Mouse (Mus musculus) CD4-positive naive resting alpha-beta T cell, adult 76 days (primary cell): ENCODE data around the gene Gm45208. TPM values are rescaled to one million over a fixed set of nuclear protein-coding genes. Genes with fewer than 3 reads are reported as not detected.

ENCODE experiments used
- total RNA-seq: library from RNA; stranded (reverse); gene quantifications from one replicate; pipeline ENCODE4 v1.2.4, GENCODE M21; 2023

Gene Gm45208
- not detected for total RNA-seq

GRCm38 (mm10) chrX:7721514-7722281 is at the start of gene Gm45208:
TSS of gene Gm45208 (plus strand) at chrX:7722245.

DNA sequence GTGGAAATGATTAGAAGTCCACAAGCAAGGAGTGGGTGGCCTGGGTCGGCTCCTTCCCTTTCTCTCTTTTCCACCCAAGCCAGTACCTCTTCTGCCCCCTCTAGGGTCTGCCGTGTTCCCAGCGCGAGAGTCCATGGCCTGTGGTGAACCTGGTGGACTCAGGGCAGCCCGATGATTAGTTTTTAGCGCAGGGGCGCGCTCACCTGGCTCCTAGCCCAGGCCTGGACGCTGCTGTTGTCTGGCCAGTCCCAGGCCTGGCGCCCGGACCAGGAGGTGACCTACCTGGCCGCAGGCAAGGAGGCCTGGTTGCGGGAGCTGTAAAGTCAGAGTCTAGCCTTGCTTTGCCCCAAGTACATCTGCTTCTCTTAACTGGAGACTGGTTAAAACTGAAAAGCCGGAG is 41.2 kb upstream of the Gm45208 start, which contains the start of gene Magix:
TSS of gene Magix (minus strand) at position 388 of the 400 bp plus-strand sequence.

GRCm38 (mm10) chrX:7696954-7697381 is 25.1 kb upstream of the Gm45208 start, which contains the start of gene Gpkow:
TSS of gene Gpkow (plus strand) at chrX:7697131.

DNA sequence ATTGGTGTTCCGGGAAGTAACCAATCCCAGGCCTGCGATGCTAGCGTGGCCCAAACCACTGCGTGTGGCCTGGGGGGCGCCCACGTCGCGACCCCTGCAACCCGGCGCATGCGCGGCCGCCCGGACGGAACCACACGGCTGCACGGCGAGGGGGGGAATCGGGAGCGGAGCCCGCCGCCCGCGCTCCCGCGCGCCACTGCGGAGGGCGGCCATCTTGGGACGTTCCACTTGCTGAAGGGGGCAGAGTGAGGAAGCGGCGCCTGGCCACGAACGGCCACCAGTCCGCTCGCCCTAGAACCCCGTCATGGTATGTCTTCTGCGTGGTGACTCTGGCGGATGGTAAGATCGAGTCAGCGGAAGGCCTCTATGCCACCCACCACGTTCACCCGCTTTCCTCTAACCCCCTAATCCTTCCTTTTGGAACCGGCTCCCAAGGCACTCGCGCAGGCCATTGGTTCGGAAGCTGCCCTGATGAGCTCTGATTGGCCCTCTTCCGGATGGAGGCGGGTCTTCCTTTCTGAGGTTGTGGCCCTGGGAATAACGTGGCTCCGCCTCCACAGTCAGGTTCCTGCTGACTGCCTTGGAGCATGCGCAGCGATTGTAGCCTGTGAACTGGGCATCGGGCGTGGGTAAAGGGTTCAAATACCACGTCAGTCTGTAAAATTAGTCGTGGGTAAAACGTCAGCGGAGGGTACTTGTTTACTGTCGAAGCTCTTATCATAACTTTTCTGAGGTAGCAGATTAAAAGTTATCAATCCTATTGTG is 7.7 kb upstream of the Gm45208 start, which contains the start of gene Wdr45:
TSS of gene Wdr45 (plus strand) at position 199 of the 765 bp plus-strand sequence.

GRCm38 (mm10) chrX:7728215-7728921 is 6.3 kb downstream of the Gm45208 start, which contains the start of gene Praf2:
TSS of gene Praf2 (plus strand) at chrX:7728439.

GRCm38 (mm10) chrX:7750432-7751116 is 28.5 kb downstream of the Gm45208 start, which contains the start of gene Ccdc120:
TSS of gene Ccdc120 (minus strand) at chrX:7750905.

DNA sequence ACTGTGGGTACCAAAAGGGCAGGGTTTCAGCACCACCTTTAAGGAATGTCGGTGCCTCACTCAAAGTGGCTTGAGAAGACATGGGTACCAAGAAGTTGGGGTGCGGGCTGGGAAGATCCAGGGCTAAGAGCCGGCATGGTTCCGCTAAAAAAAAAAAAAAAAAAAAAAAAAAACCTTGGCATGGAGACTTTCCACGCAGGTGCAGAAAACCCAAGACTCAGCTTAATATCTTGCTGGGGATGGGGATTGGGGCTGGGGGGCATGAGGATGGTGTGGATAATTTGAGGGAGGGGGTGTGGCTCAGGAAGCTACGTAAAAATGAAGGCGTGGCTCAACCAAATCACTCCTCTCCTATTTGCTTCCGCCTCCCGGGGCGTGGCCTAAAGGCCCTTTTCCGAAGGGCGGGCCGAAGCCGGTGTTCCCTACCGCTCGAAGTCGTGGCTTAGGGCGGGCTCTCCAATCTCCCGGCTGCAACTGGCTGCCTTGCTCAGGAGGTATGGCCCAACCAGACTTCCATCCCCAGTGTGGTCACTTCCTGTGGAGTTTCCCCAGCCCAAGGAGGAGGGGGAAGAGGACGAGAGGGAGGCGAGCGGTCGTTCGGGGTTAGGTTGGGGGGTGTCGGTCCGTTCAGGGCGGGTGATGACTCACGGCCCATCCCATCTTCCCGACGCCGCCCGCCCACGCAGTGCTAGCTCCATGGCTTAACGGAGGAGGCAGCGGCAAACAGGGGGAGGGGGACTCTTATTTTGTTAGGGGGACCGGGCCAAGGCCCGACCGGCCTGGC is 40.3 kb downstream of the Gm45208 start, which contains the start of gene Tfe3:
TSS of gene Tfe3 (plus strand) at position 424 of the 784 bp plus-strand sequence.

Other genes starting within 250 kb of the Gm45208 start
- 8.7 TPM for gene Foxp3, start 148.6 kb upstream of the Gm45208 start, total RNA-seq
- 21.7 TPM for gene Ppp1r3f, start 148.0 kb upstream of the Gm45208 start, total RNA-seq
- 33.1 TPM for gene Ccdc22, start 116.7 kb upstream of the Gm45208 start, total RNA-seq
- gene Cacna1f, start 115.2 kb upstream of the Gm45208 start, total RNA-seq: not detected
- gene Syp, start 83.8 kb upstream of the Gm45208 start, total RNA-seq: 0.79 TPM
- gene Prickle3, start 65.0 kb upstream of the Gm45208 start, total RNA-seq: 29.9 TPM
- 35.7 TPM for gene Plp2, start 50.9 kb upstream of the Gm45208 start, total RNA-seq
- not detected for gene Magix, start 41.0 kb upstream of the Gm45208 start, total RNA-seq
- 47.4 TPM for gene Gpkow, start 25.1 kb upstream of the Gm45208 start, total RNA-seq
- gene Wdr45, start 7.9 kb upstream of the Gm45208 start, total RNA-seq: 131 TPM
- 13.0 TPM for gene Praf2, start 6.2 kb downstream of the Gm45208 start, total RNA-seq
- not detected for gene Ccdc120, start 28.7 kb downstream of the Gm45208 start, total RNA-seq
- gene Tfe3, start 40.3 kb downstream of the Gm45208 start, total RNA-seq: 23.5 TPM
- gene Gripap1, start 67.5 kb downstream of the Gm45208 start, total RNA-seq: 151 TPM
- 1.4 TPM for gene Kcnd1, start 100.0 kb downstream of the Gm45208 start, total RNA-seq
- 191 TPM for gene Otud5, start 119.1 kb downstream of the Gm45208 start, total RNA-seq
- gene Pim2, start 156.0 kb downstream of the Gm45208 start, total RNA-seq: 44.6 TPM
- gene Slc35a2, start 161.8 kb downstream of the Gm45208 start, total RNA-seq: 19.1 TPM
- 70.6 TPM for gene Pqbp1, start 177.0 kb downstream of the Gm45208 start, total RNA-seq
- 25.7 TPM for gene Timm17b, start 177.1 kb downstream of the Gm45208 start, total RNA-seq
- not detected for gene Gm10491, start 185.6 kb downstream of the Gm45208 start, total RNA-seq
- gene Gm10490, start 187.3 kb downstream of the Gm45208 start, total RNA-seq: not detected
- not detected for gene Pcsk1n, start 197.6 kb downstream of the Gm45208 start, total RNA-seq
- not detected for gene Eras, start 206.4 kb downstream of the Gm45208 start, total RNA-seq
- 17.4 TPM for gene Hdac6, start 225.6 kb downstream of the Gm45208 start, total RNA-seq